Mouse (Mus musculus) cortical plate, adult 2 months (tissue): Measurements from ENCODE around the gene Prcp.
"Not testable (repeated sequence)": the region's sequence is repeated elsewhere in the genome, so short reads cannot be mapped to it uniquely, and the experiment has no call there.

Experiments used
- CTCF ChIP-seq: fragments of 200-500 bp; IDR thresholded peaks from 2 replicates; pipeline ENCODE4 v1.5.1; 2011; ENCODE audit warnings: mild to moderate bottlenecking, control low read depth, low read length; ENCODE audit not compliant: insufficient read depth; ENCODE audit errors: extremely low read depth
- POLR2A ChIP-seq: fragments of 200-500 bp; IDR thresholded peaks from 2 replicates; pipeline ENCODE4 v1.6.1; 2011; ENCODE audit warnings: mild to moderate bottlenecking, low read length, control low read depth; ENCODE audit not compliant: insufficient read depth; ENCODE audit errors: extremely low read depth

- TF ChIP-seq CTCF, POLR2A: not testable (repeated sequence)
Measured at GRCm38 (mm10) chr7:92978720-92979119, 104.5 kb downstream of the Prcp start.
